Mouse (Mus musculus): ENCODE results near the gene Defa36.
"Not testable (repeated sequence)": the region's sequence is repeated elsewhere in the genome, so short reads cannot be mapped to it uniquely, and the experiment has no call there.

Gene Defa36

DNA sequence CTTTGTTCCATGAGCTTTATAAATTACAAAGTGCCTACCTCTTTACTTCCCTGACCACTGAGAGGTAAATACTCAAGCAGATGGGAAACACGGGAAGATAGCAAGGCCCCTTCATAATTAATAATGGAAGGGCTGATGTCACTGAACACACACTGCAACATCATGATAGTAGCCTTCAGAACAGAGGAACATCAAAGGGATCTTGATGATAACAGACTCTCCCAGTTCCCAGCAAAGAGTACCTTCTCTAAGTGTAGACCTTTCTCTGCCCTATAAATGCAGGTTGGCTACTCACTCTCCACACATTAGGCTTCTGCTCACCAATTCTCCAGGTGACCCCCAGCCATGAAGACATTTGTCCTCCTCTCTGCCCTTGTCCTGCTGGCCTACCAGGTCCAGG, at the start of gene Defa36:
Gene Defa36, plus strand, starts transcription at position 301 of the 400 bp plus-strand sequence.
- DNase-seq (ENCODE audit: low read depth, low spot score): not testable (repeated sequence)

GRCm38 (mm10) chr8:21378215-21378614, 49.0 kb upstream of the Defa36 start, which contains the start of gene Defa2:
Gene Defa2, plus strand, starts transcription at chr8:21378515.
- not testable (repeated sequence) for DNase-seq (ENCODE audit: low read depth, low spot score)

DNA sequence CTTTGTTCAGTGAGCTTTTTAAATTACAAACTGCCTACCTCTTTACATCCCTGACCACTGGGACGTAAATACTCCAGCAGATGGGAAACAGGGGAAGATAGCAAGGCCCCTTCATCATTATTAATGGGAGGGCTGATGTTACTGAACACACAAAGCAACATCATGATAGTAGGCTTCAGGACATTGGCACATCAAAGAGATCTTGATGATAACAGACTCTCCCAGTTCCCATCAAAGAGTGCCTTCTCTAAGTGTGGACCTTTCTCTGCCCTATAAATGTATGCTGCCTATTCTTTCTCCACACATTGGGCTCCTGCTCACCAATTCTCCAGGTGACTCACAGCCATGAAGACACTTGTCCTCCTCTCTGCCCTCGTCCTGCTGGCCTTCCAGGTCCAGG, 35.7 kb upstream of the Defa36 start, which contains the start of gene Defa33:
Gene Defa33, plus strand, starts transcription at position 301 of the 400 bp plus-strand sequence.
- not testable (repeated sequence) for DNase-seq (ENCODE audit: low read depth, low spot score)

- DNase-seq (ENCODE audit: low read depth, low spot score): not testable (repeated sequence)
Measured at GRCm38 (mm10) chr8:21456460-21456859, 29.2 kb downstream of the Defa36 start, which contains the start of gene Gm7849. Gene Gm7849, minus strand, starts transcription at chr8:21456560.

All from c-Kit-negative CD71-positive TER-119-positive erythroid progenitor cells, embryonic 14.5 days (primary cell).